Mouse (Mus musculus) megakaryocyte-erythroid progenitor cell, adult 5-6 weeks (primary cell): ENCODE data around the gene Ninl. TPM values are rescaled to one million over a fixed set of nuclear protein-coding genes. Genes with fewer than 3 reads are reported as not detected.

Experiments used
- ATAC-seq: replicated peaks from 2 replicates; pipeline ENCODE4 v1.8.0; 2016; ENCODE audit warnings: mild to moderate bottlenecking, inconsistent platforms; ENCODE audit not compliant: severe bottlenecking, poor library complexity, low FRiP score, low TSS enrichment
- total RNA-seq, 2 experiments: library from RNA; stranded (forward) in 1 of 2; stranded (reverse) in 1 of 2; fragments of 200-1000, 215-1000 nt in 1 of 2; fragments of >200 nt in 1 of 2; fragmentation: Nextera tagmentation in 1 of 2; gene quantifications; 2 replicates each; pipeline ENCODE4 v1.2.3; 2014 to 2017

Gene Ninl
- total RNA-seq, 2 experiments from 2014 or later, result 6.1 to 11.2 TPM

- ATAC-seq, result peak; percentile 89
These were observed 38.6 kb downstream of the Ninl start for GRCm38 (mm10) chr2:151000402-151001178.

DNA sequence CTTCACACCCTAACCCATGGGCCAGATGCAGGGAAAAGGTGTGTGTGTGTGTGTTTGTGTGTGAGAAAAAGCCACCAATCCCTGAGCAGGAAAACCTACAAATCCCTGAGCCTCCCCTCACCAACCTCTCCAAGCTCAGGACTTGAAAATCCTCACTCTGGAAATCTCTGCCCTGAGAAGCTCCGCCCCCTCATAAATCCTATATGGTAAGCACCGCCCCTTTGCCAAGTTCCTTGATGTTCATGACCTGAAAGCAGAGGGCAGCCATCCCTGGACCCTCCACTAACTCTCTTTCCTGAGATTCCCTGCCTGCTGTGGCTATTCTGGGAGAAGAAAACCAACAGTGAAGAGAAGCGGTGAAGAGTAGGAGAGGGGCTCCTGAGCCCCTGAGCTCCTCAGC is 40.2 kb downstream of the Ninl start:
- ATAC-seq, result no peak

DNA sequence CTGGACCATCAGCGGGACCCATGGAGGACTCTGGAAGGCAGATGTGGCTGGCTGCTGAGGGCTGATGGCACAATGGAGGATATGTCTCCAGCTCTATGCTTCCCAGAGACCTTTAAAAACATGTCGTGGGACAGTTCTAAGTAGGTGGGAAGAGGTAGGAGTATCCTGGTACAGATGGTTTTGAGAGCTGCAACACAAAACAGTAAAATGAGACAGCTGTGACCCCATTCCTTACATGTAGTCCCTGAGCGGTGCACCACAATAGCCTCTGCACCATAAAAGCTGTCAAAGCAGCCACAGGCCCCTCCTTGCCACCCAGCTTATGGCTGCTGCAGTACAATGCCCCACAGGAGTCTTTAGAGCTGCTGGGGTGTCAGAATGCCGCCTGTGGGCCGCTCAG is 41.6 kb downstream of the Ninl start:
- ATAC-seq, result no peak

- ATAC-seq, result no peak
These were observed 43.9 kb downstream of the Ninl start for GRCm38 (mm10) chr2:150995324-150995723.

GRCm38 (mm10) chr2:150991050-150991449 is 48.1 kb downstream of the Ninl start:
- ATAC-seq, result no peak

GRCm38 (mm10) chr2:150990506-150990905 is 48.7 kb downstream of the Ninl start:
- no peak for ATAC-seq

GRCm38 (mm10) chr2:150985359-150985758 is 53.8 kb downstream of the Ninl start:
- ATAC-seq, result no peak

GRCm38 (mm10) chr2:150982051-150982450 is 57.1 kb downstream of the Ninl start:
- no peak for ATAC-seq

- ATAC-seq, result peak; percentile 74
These were observed 57.7 kb downstream of the Ninl start for GRCm38 (mm10) chr2:150981524-150981923.

DNA sequence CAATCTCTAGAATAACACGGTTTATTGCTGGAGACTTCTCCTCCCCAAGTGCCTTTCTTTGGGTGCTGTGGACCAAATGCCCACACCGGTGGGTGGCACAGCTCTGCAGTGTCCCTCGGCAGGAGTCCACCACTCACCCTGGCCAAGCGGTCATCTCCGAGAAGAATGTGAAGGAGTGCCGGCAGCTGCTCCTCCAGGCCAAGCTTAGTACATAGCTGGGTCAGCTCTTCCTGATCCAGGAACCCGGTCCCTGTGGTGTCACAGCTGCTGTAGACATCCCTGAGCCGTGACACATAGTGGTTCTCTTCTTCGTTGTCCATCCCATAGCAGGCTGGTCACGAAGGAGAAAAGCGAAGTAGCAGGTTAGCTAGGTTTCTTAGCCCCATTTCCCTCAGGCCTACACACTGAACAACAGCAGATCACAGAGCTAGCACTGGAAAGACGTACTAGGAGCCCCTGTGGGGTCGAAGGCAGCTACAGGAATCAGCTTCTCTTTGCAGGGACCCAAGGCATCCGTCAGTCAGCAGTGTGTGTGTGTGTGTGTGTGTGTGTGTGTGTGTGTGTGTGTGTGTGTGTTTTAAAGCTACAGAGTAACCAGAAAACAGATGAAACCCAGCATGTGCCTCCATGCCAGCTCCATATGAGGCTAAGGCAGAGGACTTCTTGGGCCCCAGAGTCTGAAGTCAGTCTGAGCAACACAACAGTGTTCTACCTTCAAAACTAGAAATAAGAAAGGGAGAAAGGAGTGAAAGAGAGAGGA is 59.1 kb downstream of the Ninl start:
- no peak for ATAC-seq

DNA sequence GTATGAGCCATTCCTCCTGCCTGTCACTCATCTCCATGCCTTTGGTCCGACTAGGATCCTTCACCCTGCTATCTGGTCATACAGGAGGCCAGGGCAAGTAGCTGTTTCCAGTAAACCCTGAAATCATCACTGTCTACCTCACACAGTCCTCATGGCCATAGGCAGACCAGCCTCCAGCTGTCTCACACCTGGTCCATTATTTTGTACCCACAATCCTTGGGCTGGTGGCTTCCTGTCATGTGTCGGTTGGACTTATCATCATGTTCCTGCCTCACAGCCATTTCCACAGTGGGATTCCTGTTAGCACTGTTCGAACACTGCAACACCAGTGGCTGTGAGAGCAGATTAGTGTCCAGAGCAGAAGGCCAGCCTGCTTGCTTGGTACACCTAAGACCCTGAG is 60.4 kb downstream of the Ninl start:
- no peak for ATAC-seq

- no peak for ATAC-seq
These were observed 61.5 kb downstream of the Ninl start for GRCm38 (mm10) chr2:150977676-150978075.

GRCm38 (mm10) chr2:150976871-150977270 is 62.3 kb downstream of the Ninl start:
- peak; percentile 86 for ATAC-seq

- ATAC-seq, result no peak
These were observed 65.6 kb downstream of the Ninl start for GRCm38 (mm10) chr2:150973401-150974115.

DNA sequence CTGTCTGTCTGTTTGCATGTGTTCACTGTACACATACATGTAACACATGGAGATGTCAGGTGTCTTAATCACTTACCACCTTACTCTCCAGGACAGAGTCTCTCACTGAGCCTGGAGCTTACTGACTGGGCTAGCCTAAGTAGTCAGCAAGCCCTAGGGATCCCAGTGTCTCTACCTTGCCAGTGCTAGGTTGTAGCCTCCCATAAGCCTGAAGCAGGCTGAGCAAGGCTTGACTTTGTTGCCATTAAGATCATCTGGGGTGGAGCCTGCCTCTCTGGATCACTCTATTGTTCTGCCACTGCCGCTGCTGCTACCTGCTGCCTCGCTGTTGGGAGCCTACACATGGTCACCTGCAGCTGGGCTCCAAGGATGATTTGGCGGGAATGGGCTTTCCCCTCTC is 66.5 kb downstream of the Ninl start:
- ATAC-seq, result no peak

DNA sequence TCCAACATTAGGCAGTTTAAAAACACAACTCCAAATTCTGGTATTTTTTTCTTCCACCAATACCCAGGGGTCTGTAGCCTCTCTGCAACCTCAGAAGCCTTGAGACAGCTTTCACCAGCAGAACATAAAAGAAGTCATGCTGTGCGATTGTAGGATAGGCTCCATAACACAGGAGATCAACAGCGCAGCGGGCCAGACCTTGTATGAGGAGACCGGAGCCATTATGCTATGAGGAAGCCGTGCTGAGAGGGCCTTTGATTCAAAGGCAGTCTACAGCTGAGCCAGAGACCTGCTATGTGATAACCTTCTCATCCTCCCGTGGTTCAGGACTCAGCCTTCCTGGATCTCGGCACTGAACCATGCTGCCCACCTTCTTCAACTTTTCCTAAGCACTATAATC is 67.3 kb downstream of the Ninl start:
- no peak for ATAC-seq

DNA sequence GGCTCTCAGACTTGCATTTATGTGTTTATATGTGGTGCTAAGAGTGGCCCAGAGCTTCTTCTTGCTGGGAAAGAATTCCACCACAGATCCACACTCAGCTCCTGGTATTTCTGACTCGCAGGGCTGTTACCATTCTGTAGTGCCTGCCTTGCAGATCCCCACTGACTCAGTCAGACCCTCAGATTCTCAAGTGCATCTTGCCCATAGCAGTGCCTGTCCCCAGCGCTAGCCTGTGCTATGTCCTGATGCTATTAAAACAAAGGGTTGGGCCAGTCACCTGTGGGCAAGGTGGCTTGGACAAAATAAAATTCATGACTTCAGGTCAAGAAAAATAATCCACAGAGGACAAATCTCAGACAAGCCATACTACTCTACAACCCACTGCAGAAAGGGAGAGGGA is 70.0 kb downstream of the Ninl start:
- ATAC-seq, result no peak

- no peak for ATAC-seq
These were observed 71.7 kb downstream of the Ninl start for GRCm38 (mm10) chr2:150967491-150967890.

- ATAC-seq, result no peak
These were observed 73.2 kb downstream of the Ninl start for GRCm38 (mm10) chr2:150965951-150966350.

DNA sequence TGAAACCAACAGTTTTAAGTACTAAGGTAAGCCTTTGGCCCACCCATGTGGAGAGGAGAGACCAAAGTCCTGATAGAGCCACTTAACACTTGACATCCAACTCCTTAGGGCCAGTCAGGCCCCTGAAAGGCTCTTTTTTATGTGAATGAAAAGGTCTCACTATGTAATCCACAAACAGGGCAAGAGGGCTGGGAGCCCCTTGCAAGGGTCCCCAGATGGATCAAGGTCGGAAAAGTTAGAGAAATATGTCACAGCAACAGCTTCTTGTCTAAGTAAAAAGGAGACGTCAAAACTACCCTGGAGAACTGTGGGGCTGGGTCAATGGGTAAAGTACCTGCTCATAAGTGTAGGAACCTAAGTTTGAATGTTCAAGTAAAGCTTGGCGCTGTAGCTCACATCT is 74.5 kb downstream of the Ninl start:
- no peak for ATAC-seq
